Mouse (Mus musculus): Measurements from ENCODE around the gene Gm20388.

DNA sequence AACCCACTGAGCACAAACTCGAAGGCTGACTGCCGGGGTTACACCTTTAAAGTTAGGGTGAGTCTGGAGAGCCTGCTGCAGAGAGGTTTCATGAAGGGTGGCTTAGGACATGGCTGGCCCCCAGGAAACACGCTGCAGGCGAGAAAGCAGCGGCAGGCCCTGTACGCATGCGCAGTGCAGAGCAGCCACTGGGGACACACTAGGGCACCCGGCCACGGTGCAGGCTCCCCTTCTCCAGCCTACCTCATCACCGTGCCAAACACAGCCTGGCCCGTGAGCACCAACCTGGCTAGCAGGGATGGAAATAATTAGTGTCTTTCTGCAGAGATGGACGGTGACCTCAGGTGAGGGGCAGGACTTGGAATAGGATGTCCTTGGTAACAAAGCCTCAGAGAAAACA lies 2175.4 kb downstream of the Gm20388 start:
- TF ChIP-seq EP300 (IDR thresholded peaks at IDR 0.05; ENCODE audit: low read depth), result no peak
- TF ChIP-seq CTCF (IDR thresholded peaks at IDR 0.05; ENCODE audit: low read depth), result no peak

Measured in liver, embryonic 14.5 days (tissue).